Mouse (Mus musculus): ENCODE data around the gene Wsb2. TPM values are rescaled to one million over a fixed set of nuclear protein-coding genes. Genes with fewer than 3 reads are reported as not detected.

Gene Wsb2
- polyA plus RNA-seq, 1 experiment from 2014 or later: 32.3 TPM

GRCm38 (mm10) chr5:117363066-117363782 lies 6.1 kb downstream of the Wsb2 start:
- Histone ChIP-seq H3K4me2 (ENCODE audit: low read depth, low read length) (no peak overlapping the region), H3K9me3 (ENCODE audit: low read length) (no peaks in the 10 kb centered on the region), H3K4me3 (ENCODE audit: low read depth, low read length) (no peak overlapping the region), H3K4me1 (ENCODE audit: insufficient read depth) (peaks cover 32% of the 10 kb centered on the region), H3K27ac (ENCODE audit: low read depth) (peak overlapping the region; percentile 31), H3K9ac (replicated peaks) (peak overlapping the region; percentile 37; the same call in 1 of the 2 replicates), H3K36me3 (replicated peaks; ENCODE audit: insufficient read depth, low read length) (peaks cover 10% of the 10 kb centered on the region; the same call in 1 of the 2 replicates), H3K27me3 (ENCODE audit: insufficient read depth, low read length) (no peaks in the 10 kb centered on the region)
- 51% methylated on average over 15 of the region's 15 CpGs for WGBS (ENCODE audit: insufficient replicate concordance)
- ATAC-seq (no peak), DNase-seq (no peak)
- TF ChIP-seq EP300 (IDR thresholded peaks at IDR 0.05; ENCODE audit: low read depth) (no peak), CTCF (IDR thresholded peaks at IDR 0.05; ENCODE audit: low read depth) (no peak)

- Histone ChIP-seq H3K4me1 (ENCODE audit: insufficient read depth) (peaks cover 23% of the 10 kb centered on the region), H3K27me3 (ENCODE audit: insufficient read depth, low read length) (no peaks in the 10 kb centered on the region), H3K27ac (ENCODE audit: low read depth) (peak overlapping the region; percentile 91), H3K9ac (replicated peaks) (peak overlapping the region; percentile 35), H3K4me2 (ENCODE audit: low read depth, low read length) (peak overlapping the region; percentile 8), H3K36me3 (replicated peaks; ENCODE audit: insufficient read depth, low read length) (peaks cover 24% of the 10 kb centered on the region), H3K4me3 (ENCODE audit: low read depth, low read length) (no peak overlapping the region), H3K9me3 (ENCODE audit: low read length) (no peaks in the 10 kb centered on the region)
- WGBS (ENCODE audit: insufficient replicate concordance): 64% methylated on average over 3 of the region's 3 CpGs
- no peak for DNase-seq
- no peak for TF ChIP-seq CTCF (IDR thresholded peaks at IDR 0.05; ENCODE audit: low read depth)
- no peak for TF ChIP-seq EP300 (IDR thresholded peaks at IDR 0.05; ENCODE audit: low read depth)
- no peak for ATAC-seq
Observed at GRCm38 (mm10) chr5:117364821-117365220, 7.7 kb downstream of the Wsb2 start.

GRCm38 (mm10) chr5:117365904-117366561 lies 8.9 kb downstream of the Wsb2 start:
- Histone ChIP-seq H3K9ac (replicated peaks) (no peak overlapping the region; the same call in 1 of the 2 replicates), H3K4me3 (ENCODE audit: low read depth, low read length) (no peak overlapping the region), H3K36me3 (replicated peaks; ENCODE audit: insufficient read depth, low read length) (peaks cover 29% of the 10 kb centered on the region), H3K9me3 (ENCODE audit: low read length) (no peaks in the 10 kb centered on the region), H3K27me3 (ENCODE audit: insufficient read depth, low read length) (no peaks in the 10 kb centered on the region), H3K27ac (ENCODE audit: low read depth) (peak overlapping the region; percentile 91), H3K4me2 (ENCODE audit: low read depth, low read length) (peak overlapping the region; percentile 40), H3K4me1 (ENCODE audit: insufficient read depth) (peaks cover 14% of the 10 kb centered on the region)
- TF ChIP-seq CTCF (IDR thresholded peaks at IDR 0.05; ENCODE audit: low read depth): no peak
- TF ChIP-seq EP300 (IDR thresholded peaks at IDR 0.05; ENCODE audit: low read depth): peak; percentile 70
- ATAC-seq: peak; percentile 95
- WGBS (ENCODE audit: insufficient replicate concordance): 70% methylated on average over 13 of the region's 13 CpGs
- peak; percentile 35 for DNase-seq

- Histone ChIP-seq H3K4me2 (ENCODE audit: low read depth, low read length) (no peak overlapping the region), H3K36me3 (replicated peaks; ENCODE audit: insufficient read depth, low read length) (peaks cover 41% of the 10 kb centered on the region), H3K27me3 (ENCODE audit: insufficient read depth, low read length) (no peaks in the 10 kb centered on the region), H3K27ac (ENCODE audit: low read depth) (peak overlapping the region; percentile 91), H3K4me3 (ENCODE audit: low read depth, low read length) (no peak overlapping the region), H3K4me1 (ENCODE audit: insufficient read depth) (peaks cover 14% of the 10 kb centered on the region), H3K9me3 (ENCODE audit: low read length) (no peaks in the 10 kb centered on the region), H3K9ac (replicated peaks) (no peak overlapping the region)
- TF ChIP-seq EP300 (IDR thresholded peaks at IDR 0.05; ENCODE audit: low read depth): no peak
- TF ChIP-seq CTCF (IDR thresholded peaks at IDR 0.05; ENCODE audit: low read depth): no peak
- no peak for DNase-seq
- ATAC-seq: no peak
- WGBS (ENCODE audit: insufficient replicate concordance): 59% methylated on average over 8 of the region's 8 CpGs
Observed at GRCm38 (mm10) chr5:117367206-117367605, 10.1 kb downstream of the Wsb2 start.

DNA sequence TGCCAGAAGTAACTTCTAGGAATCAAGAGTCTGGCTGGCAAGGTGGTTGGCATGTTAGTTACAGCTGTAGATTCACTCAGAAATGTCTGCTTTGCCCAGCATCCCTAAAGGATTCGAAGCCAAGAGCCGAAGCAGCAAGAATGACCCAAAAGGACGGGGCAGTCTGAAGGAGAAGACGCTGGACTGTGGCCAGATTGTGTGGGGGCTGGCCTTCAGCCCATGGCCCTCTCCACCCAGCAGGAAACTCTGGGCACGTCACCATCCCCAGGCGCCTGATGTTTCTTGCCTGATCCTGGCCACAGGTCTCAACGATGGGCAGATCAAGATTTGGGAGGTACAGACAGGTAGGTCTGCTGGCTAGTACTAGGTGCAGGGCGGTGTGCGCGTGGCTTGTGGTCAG lies 13.5 kb downstream of the Wsb2 start:
- no peak overlapping the region for H3K27ac ChIP-seq (ENCODE audit: low read depth)
- peaks cover 5% of the 10 kb centered on the region for H3K4me1 ChIP-seq (ENCODE audit: insufficient read depth)
- ATAC-seq (no peak), DNase-seq (no peak)
- no peak overlapping the region for H3K4me2 ChIP-seq (ENCODE audit: low read depth, low read length)
- H3K9me3 ChIP-seq (ENCODE audit: low read length): no peaks in the 10 kb centered on the region
- no peak overlapping the region for H3K4me3 ChIP-seq (ENCODE audit: low read depth, low read length)
- H3K36me3 ChIP-seq (replicated peaks; ENCODE audit: insufficient read depth, low read length): peaks cover 45% of the 10 kb centered on the region
- 81% methylated on average over 10 of the region's 10 CpGs for WGBS (ENCODE audit: insufficient replicate concordance)
- TF ChIP-seq EP300 (IDR thresholded peaks at IDR 0.05; ENCODE audit: low read depth): no peak
- no peak for TF ChIP-seq CTCF (IDR thresholded peaks at IDR 0.05; ENCODE audit: low read depth)
- H3K9ac ChIP-seq (replicated peaks): no peak overlapping the region
- H3K27me3 ChIP-seq (ENCODE audit: insufficient read depth, low read length): no peaks in the 10 kb centered on the region

- DNase-seq (no peak), ATAC-seq (peak; percentile 26; the same call in 1 of the 2 replicates)
- Histone ChIP-seq H3K27ac (ENCODE audit: low read depth) (no peak overlapping the region), H3K36me3 (replicated peaks; ENCODE audit: insufficient read depth, low read length) (peaks cover 59% of the 10 kb centered on the region), H3K27me3 (ENCODE audit: insufficient read depth, low read length) (no peaks in the 10 kb centered on the region), H3K4me2 (ENCODE audit: low read depth, low read length) (no peak overlapping the region), H3K9ac (replicated peaks) (no peak overlapping the region), H3K9me3 (ENCODE audit: low read length) (no peaks in the 10 kb centered on the region), H3K4me3 (ENCODE audit: low read depth, low read length) (no peak overlapping the region), H3K4me1 (ENCODE audit: insufficient read depth) (peaks cover 5% of the 10 kb centered on the region)
- TF ChIP-seq EP300 (IDR thresholded peaks at IDR 0.05; ENCODE audit: low read depth) (no peak), CTCF (IDR thresholded peaks at IDR 0.05; ENCODE audit: low read depth) (no peak)
- WGBS (ENCODE audit: insufficient replicate concordance): 73% methylated on average over 9 of the region's 9 CpGs
Observed at GRCm38 (mm10) chr5:117373418-117373817, 16.3 kb downstream of the Wsb2 start.
